Mouse (Mus musculus) liver, embryonic 13.5 days (tissue): ENCODE results near the gene Ebf4. TPM values are rescaled to one million over a fixed set of nuclear protein-coding genes. Genes with fewer than 3 reads are reported as not detected.

Experiments
- ATAC-seq: fragments of 200-750 bp; cut with Nextera tagmentation; 2 replicates; pipeline ENCODE4 v1.8.0; 2017; ENCODE audit warnings: low read depth, mild to moderate bottlenecking, moderate number of reproducible peaks, moderate library complexity
- DNase-seq: peaks from one replicate; pipeline ENCODE4 v3.0.0; 2022
- H3K27ac ChIP-seq: fragments of 300-500 bp; sonication (generic); 2 replicates; pipeline ENCODE4 v1.5.1; 2015; ENCODE audit warnings: moderate library complexity, mild to moderate bottlenecking, inconsistent platforms
- H3K27me3 ChIP-seq: fragments of 300-500 bp; sonication (generic); 2 replicates; pipeline ENCODE4 v1.6.1; 2015; ENCODE audit warnings: mild to moderate bottlenecking, inconsistent platforms
- H3K36me3 ChIP-seq: fragments of 300-500 bp; sonication (generic); 2 replicates; pipeline ENCODE4 v1.6.1; 2015; ENCODE audit warnings: mild to moderate bottlenecking, inconsistent platforms
- H3K4me1 ChIP-seq: fragments of 300-500 bp; sonication (generic); replicated peaks from 2 replicates; pipeline ENCODE4 v1.6.1; 2015; ENCODE audit warnings: inconsistent platforms
- H3K4me2 ChIP-seq: fragments of 300-500 bp; sonication (generic); 2 replicates; pipeline ENCODE4 v1.6.1; 2015; ENCODE audit warnings: inconsistent platforms, mild to moderate bottlenecking, moderate library complexity
- H3K4me3 ChIP-seq: fragments of 300-500 bp; sonication (generic); replicated peaks from 2 replicates; pipeline ENCODE4 v1.5.1; 2015; ENCODE audit warnings: mild to moderate bottlenecking, inconsistent platforms
- H3K9ac ChIP-seq: fragments of 300-500 bp; sonication (generic); 2 replicates; pipeline ENCODE4 v1.6.1; 2015; ENCODE audit warnings: mild to moderate bottlenecking, inconsistent platforms
- H3K9me3 ChIP-seq: fragments of 300-500 bp; sonication (generic); replicated peaks from 2 replicates; pipeline ENCODE4 v1.6.1; 2016; ENCODE audit warnings: inconsistent platforms
- WGBS: fragments of 180-500 bp; shearing (Covaris S2); methylation state at CpG from one replicate; pipeline ENCODE4 v1.1.7; 2015; ENCODE audit not compliant: insufficient replicate concordance; 5-methylcytosine and 5-hydroxymethylcytosine counted together
- polyA plus RNA-seq: library from polyadenylated mRNA; unstranded; fragments of >200 nt; fragmentation: Nextera tagmentation; extraction: Ambion mirVana; gene quantifications from 2 replicates; pipeline ENCODE4 v1.2.1, GENCODE M21; 2015

Gene Ebf4
- polyA plus RNA-seq, 1 experiment from 2014 or later, result 0.10 TPM

DNA sequence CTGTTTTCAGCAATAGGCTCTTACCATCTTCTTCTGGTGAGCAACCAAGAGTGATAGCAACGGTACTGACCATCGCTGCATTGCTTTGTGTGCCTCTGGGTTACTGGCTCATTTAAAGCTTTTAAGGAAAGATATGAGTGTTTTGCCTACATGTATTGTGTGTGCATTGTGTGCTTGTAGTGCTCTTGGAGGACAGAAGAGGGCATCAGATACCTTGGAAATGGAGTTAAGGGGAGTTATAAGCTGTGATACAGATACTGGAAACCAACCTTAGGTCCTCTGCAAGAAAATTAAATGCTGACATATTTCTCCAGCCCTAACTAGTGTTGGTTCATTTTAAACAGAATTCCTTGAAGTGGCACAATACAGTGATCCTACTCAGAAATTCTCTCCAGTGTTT, 93.8 kb downstream of the Ebf4 start:
- no peak overlapping the region for H3K27ac ChIP-seq
- H3K27me3 ChIP-seq, result no peaks in the 10 kb centered on the region
- ATAC-seq (no peak), DNase-seq (no peak)
- no peaks in the 10 kb centered on the region for H3K9me3 ChIP-seq
- no peak overlapping the region for H3K4me2 ChIP-seq
- no peaks in the 10 kb centered on the region for H3K4me1 ChIP-seq
- no peaks in the 10 kb centered on the region for H3K36me3 ChIP-seq
- H3K4me3 ChIP-seq, result no peak overlapping the region
- H3K9ac ChIP-seq, result no peak overlapping the region
- WGBS, result 60% methylated on average over 2 of the region's 2 CpGs

DNA sequence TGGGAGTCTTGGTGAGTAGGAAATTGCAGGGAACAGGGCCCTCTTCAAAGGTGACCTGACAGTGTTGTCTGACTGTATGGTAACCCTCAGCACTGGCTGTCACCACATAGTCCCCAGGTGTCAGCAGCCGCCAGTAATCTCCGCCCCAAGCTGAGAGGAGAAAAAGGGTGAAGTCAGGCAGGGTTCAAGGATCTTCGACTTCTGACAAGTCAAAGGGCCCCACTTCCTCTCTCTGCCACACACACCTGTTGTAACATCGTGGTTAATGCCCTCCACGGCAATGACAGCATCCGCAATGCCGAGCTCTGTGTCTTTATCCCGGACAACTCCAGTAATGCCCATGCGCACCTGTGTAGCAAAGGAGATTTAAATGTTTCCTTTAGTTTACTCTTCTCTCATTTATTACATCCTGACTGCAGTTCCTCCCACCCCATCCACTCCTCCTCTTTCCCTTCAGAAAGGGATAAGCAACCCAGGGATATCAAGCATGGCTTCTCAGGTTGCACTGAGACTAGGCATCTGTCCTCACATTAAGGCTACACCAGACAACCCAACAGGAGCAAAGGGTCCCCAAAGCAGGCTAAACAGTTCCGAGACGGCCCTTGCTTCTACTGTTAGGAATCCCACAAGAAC, 96.1 kb downstream of the Ebf4 start:
- DNase-seq (no peak), ATAC-seq (no peak)
- no peak overlapping the region for H3K4me3 ChIP-seq
- WGBS, result 58% methylated on average over 11 of the region's 11 CpGs
- H3K4me1 ChIP-seq, result no peaks in the 10 kb centered on the region
- peaks cover 4% of the 10 kb centered on the region for H3K27me3 ChIP-seq
- no peaks in the 10 kb centered on the region for H3K36me3 ChIP-seq
- H3K9me3 ChIP-seq, result no peaks in the 10 kb centered on the region
- no peak overlapping the region for H3K9ac ChIP-seq
- no peak overlapping the region for H3K4me2 ChIP-seq
- no peak overlapping the region for H3K27ac ChIP-seq

DNA sequence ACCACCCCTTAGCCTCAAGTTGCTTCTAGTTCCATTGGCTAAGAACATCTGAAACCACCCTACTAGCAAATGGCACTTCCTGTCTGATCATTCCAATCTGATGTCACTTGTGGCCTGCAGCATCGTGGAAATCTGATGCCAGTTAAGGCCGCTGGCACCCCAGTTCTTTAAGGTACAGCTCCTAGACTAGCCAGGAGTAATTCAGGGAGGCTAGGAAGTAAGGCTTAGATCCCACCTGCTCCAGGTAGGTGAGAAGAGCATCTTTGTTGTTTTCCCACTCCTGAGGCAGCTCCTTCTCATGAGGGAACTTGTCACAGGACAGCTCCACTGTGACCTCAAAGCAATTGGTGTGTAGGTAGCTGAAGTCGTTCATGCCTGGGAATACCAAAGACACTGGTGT, 97.9 kb downstream of the Ebf4 start:
- ATAC-seq, result no peak
- 67% methylated on average over 3 of the region's 3 CpGs for WGBS
- Histone ChIP-seq H3K9ac (no peak overlapping the region), H3K27ac (no peak overlapping the region), H3K4me3 (no peak overlapping the region), H3K9me3 (no peaks in the 10 kb centered on the region), H3K4me1 (peaks cover 8% of the 10 kb centered on the region; the same call in 1 of the 2 replicates), H3K4me2 (no peak overlapping the region), H3K36me3 (no peaks in the 10 kb centered on the region), H3K27me3 (peaks cover 22% of the 10 kb centered on the region)
- DNase-seq, result no peak

DNA sequence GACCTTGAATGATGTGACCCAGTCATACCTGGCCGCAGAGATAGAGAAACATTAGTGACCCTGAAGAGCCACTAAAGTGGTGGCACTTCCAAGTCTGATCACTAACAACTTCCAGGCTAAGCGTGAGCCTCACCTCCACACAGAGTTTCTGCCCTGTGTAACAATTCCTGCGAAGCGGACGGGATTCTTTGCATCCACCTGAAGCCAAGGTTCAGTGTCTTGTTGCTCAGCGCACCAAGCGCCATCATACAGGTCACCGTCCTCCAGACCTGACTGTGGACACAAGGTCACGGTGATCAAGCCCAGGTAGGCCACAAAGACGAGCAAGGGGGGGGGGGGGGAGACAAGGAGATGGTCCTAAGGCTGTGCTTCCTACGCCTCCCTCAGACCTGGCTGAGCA, 100.7 kb downstream of the Ebf4 start:
- 75% methylated on average over 11 of the region's 11 CpGs for WGBS
- H3K27me3 ChIP-seq, result peaks cover 42% of the 10 kb centered on the region
- DNase-seq, result no peak

DNA sequence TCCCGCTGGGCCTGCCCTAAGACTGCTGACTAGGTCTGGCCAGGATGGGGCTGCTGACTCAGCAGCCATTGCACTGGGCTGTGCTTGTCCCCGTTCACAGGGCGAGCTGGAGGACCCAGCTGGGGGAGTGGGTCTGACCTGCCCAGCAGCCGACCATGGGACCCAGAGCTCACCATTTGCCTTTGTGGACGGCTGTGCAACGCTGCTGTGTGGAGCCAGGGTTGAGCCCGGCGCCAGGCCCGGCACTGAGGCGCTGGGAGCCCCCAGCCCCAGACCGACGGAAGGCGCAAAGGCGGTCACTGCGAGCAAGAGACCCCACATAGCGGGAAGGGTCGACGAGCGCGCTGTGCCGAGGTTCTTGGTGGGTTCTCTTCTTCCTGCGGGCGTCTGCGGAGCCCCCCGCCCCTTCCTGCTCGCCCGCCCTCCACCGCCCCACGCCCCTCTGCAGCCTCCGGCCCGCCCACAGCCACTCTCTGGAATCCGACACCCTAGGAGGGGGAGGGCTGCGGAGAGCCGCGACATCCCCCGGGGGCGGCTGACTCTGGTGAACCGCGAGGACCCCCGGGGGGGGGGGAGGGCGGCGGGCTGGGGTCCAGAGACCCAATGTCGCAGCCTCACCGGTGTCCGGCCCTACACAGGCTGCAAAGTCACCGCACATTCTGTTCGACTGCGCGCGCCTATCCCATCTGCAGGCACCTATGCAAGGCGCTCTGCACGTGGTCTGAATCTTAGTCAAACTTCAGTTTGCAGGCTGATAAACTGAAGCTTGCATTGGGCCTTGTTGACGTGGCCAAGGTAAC, 102.4 kb downstream of the Ebf4 start, which contains the start of gene Cpxm1:
Gene Cpxm1 (minus strand): TSS at position 389 of the 800 bp plus-strand sequence.
- peaks cover 42% of the 10 kb centered on the region for H3K27me3 ChIP-seq
- peaks cover 14% of the 10 kb centered on the region; the same call in 1 of the 2 replicates for H3K4me1 ChIP-seq
- no peaks in the 10 kb centered on the region for H3K9me3 ChIP-seq
- H3K4me2 ChIP-seq, result peak within 1 kb of the TSS; percentile 65
- ATAC-seq, result peak; percentile 51; the same call in 1 of the 2 replicates
- no peak within 1 kb of the TSS for H3K27ac ChIP-seq
- H3K4me3 ChIP-seq, result peak within 1 kb of the TSS; percentile 53
- H3K9ac ChIP-seq, result peak within 1 kb of the TSS; percentile 48
- WGBS, result 2% methylated on average over 39 of the region's 53 CpGs
- H3K36me3 ChIP-seq, result no peaks in the 10 kb centered on the region
- DNase-seq, result no peak

More for the DNA sequence above, 100.7 kb downstream of the Ebf4 start:
- H3K4me3 ChIP-seq, result no peak overlapping the region
- no peak overlapping the region for H3K27ac ChIP-seq
- no peak overlapping the region for H3K4me2 ChIP-seq
- no peaks in the 10 kb centered on the region for H3K9me3 ChIP-seq
- H3K4me1 ChIP-seq, result peaks cover 14% of the 10 kb centered on the region; the same call in 1 of the 2 replicates
- ATAC-seq, result no peak
- no peaks in the 10 kb centered on the region for H3K36me3 ChIP-seq
- H3K9ac ChIP-seq, result no peak overlapping the region

DNA sequence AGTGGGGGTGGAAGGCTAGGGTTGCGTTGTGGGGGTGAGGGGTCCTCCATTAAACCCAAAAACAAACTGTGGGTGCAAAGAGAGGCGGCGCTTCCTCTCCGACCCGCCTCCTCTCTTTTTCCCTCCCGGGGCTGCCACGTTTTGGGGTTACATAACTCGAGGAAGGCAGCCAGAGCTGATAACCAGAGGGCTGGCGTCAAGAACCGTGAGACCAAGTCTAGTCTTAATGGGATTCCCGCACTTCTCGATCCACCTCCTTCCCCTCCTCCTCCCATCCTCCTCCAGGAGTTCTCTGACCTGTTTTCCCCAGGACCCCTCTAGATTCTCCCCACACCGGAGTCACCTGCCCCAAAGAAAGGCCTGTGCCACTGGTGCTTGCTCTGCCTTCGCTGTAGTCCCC, 103.1 kb downstream of the Ebf4 start:
- H3K4me2 ChIP-seq, result peak overlapping the region; percentile 65
- H3K9ac ChIP-seq, result no peak overlapping the region
- H3K27ac ChIP-seq, result no peak overlapping the region
- H3K36me3 ChIP-seq, result no peaks in the 10 kb centered on the region
- no peaks in the 10 kb centered on the region for H3K9me3 ChIP-seq
- DNase-seq, result no peak
- peaks cover 42% of the 10 kb centered on the region for H3K27me3 ChIP-seq
- H3K4me1 ChIP-seq, result peaks cover 14% of the 10 kb centered on the region; the same call in 1 of the 2 replicates
- ATAC-seq, result no peak
- 14% methylated on average over 14 of the region's 14 CpGs for WGBS
- H3K4me3 ChIP-seq, result peak overlapping the region; percentile 53; the same call in 1 of the 2 replicates

DNA sequence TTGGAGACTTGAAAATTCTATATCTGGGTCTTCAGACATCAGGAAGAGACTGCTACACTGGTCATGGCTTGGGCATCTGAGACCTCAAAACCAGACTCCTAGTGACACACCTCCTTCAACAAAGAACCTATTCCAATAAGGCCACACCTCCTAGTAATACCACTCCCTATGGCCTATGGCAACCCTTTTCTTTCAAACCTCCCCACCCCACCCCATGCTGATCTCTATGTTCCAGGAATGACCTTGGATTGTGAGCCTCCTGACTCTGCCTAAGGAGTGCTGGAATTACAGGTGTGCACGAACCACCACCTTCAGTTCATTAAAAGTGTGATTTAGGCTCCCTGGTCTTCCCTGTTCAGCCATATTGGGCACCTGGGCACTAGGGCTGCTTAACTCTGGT, 105.1 kb downstream of the Ebf4 start:
- Histone ChIP-seq H3K36me3 (no peaks in the 10 kb centered on the region), H3K4me2 (no peak overlapping the region), H3K9ac (no peak overlapping the region), H3K27ac (no peak overlapping the region), H3K9me3 (no peaks in the 10 kb centered on the region), H3K4me3 (no peak overlapping the region), H3K27me3 (peaks cover 42% of the 10 kb centered on the region), H3K4me1 (peaks cover 14% of the 10 kb centered on the region; the same call in 1 of the 2 replicates)
- DNase-seq (no peak), ATAC-seq (no peak)
- WGBS, result 56% methylated on average over 1 of the region's 1 CpGs

DNA sequence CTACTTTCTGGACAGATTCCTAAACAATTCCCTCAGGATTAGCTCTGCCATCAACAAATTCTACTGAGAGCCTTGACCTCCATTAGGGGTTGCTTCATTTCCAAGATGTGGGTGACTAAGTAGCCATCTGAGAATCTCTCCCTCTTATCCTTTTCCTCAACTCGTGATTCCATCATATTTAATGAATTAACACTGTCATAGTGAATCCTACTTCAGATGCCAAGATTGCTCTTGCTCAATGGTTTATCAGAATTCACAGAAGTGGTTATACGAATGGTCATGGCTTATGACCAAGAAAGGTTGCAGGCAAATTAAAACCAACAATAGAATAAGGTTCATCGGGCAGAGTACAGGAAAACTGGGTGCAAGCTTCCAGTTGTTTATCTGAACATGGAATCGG, 106.9 kb downstream of the Ebf4 start:
- no peak for ATAC-seq
- H3K27ac ChIP-seq, result no peak overlapping the region

DNA sequence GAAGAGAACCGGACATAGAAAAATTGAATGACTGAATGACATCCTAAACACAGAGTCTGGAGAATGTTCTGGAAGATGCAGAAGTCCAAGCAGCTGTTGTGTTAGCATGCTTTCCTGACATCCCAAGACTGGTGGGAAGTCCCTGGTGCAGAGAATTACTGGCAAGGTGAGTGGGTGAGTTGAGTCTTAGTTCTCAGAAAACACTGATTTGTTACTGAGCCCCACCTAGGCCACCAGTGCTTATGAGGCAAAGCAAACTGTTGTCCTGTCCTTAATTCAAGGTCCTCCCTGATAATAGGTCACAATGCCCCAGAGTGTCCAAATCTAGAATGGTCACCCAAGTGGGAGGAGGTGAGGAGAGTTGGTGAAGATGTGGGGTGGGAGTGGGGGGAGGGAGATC, 110.0 kb downstream of the Ebf4 start, which contains the start of the genes Gm28372 and 1700020A23Rik:
Gene Gm28372 (plus strand): TSS at position 301 of the 400 bp plus-strand sequence.
Gene 1700020A23Rik (plus strand): TSS at position 321 of the 400 bp plus-strand sequence.
- whole genome bisulfite sequencing, result 48% methylated on average over 1 of the region's 1 CpGs

More for the DNA sequence above, 106.9 kb downstream of the Ebf4 start:
- Histone ChIP-seq H3K27me3 (peaks cover 29% of the 10 kb centered on the region), H3K4me1 (peaks cover 14% of the 10 kb centered on the region; the same call in 1 of the 2 replicates), H3K9me3 (no peaks in the 10 kb centered on the region), H3K9ac (no peak overlapping the region), H3K36me3 (no peaks in the 10 kb centered on the region), H3K4me2 (no peak overlapping the region), H3K4me3 (no peak overlapping the region)
- DNase-seq, result no peak
- WGBS, result 61% methylated on average over 4 of the region's 4 CpGs

DNA sequence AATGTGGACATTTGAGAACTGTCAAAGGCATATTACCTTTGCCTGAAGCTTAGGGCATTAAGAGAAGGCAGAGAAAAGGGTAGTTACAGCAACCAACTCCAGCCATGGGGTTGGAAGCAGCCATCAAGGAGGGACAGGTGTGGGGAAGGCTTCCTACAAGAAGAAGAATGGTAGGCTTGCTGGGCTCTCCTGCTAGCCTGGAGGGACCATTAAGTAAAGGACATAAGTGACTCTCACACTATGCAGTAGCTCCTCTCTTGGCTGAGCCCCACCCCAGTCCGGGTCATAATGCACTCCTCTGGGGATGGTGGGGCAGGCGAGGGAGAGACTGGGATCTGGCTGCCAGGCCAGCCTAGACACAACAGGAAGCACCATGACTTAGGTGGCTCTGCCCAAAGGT, 111.2 kb downstream of the Ebf4 start, which contains the start of gene Tmem239:
Gene Tmem239 (plus strand): TSS at position 301 of the 400 bp plus-strand sequence.
- Histone ChIP-seq H3K27ac (no peak within 1 kb of the TSS), H3K9me3 (no peaks in the 10 kb centered on the region), H3K4me3 (no peak within 1 kb of the TSS), H3K36me3 (no peaks in the 10 kb centered on the region), H3K27me3 (no peaks in the 10 kb centered on the region), H3K4me1 (no peaks in the 10 kb centered on the region), H3K4me2 (no peak within 1 kb of the TSS), H3K9ac (no peak within 1 kb of the TSS)
- DNase-seq (no peak), ATAC-seq (no peak)
- WGBS, result 69% methylated on average over 2 of the region's 2 CpGs

More for the DNA sequence above, 110.0 kb downstream of the Ebf4 start, which contains the start of the genes Gm28372 and 1700020A23Rik:
- no peak within 1 kb of the TSS for H3K4me3 ChIP-seq
- no peaks in the 10 kb centered on the region for H3K9me3 ChIP-seq
- DNase-seq, result no peak
- no peaks in the 10 kb centered on the region for H3K36me3 ChIP-seq
- no peak within 1 kb of the TSS for H3K27ac ChIP-seq
- H3K27me3 ChIP-seq, result 0 out of 2 replicates have a peak, but pooled peaks cover under 1% of the 10 kb centered on the region
- H3K9ac ChIP-seq, result no peak within 1 kb of the TSS
- no peak within 1 kb of the TSS for H3K4me2 ChIP-seq
- ATAC-seq, result no peak
- no peaks in the 10 kb centered on the region for H3K4me1 ChIP-seq

DNA sequence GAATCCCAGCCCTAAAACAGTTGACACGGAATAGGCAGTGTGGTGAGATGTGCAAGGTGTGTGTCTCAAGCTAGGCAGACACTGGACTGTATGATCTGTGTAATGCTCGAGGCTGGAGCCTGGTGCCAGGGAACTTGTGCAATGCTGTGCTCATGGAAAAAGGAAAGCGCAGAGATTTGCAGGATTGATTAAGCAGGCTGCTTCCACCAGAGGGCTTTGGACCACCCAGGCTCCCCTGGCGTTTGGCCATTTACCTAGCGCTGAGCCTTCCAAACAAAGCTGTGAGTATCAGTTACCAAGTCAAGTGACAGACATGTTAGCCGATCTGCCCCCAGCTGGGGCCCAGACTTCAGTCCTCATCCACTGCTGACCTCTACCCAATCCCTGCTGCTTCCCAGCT, 113.2 kb downstream of the Ebf4 start:
- WGBS, result 31% methylated on average over 6 of the region's 6 CpGs
- ATAC-seq, result no peak
- DNase-seq, result no peak
- Histone ChIP-seq H3K36me3 (no peaks in the 10 kb centered on the region), H3K9me3 (no peaks in the 10 kb centered on the region), H3K27me3 (no peaks in the 10 kb centered on the region), H3K27ac (no peak overlapping the region), H3K4me3 (no peak overlapping the region), H3K4me2 (no peak overlapping the region), H3K4me1 (no peaks in the 10 kb centered on the region), H3K9ac (no peak overlapping the region)
